Mouse (Mus musculus): ENCODE data around the gene Lrp1.

Gene Lrp1

DNA sequence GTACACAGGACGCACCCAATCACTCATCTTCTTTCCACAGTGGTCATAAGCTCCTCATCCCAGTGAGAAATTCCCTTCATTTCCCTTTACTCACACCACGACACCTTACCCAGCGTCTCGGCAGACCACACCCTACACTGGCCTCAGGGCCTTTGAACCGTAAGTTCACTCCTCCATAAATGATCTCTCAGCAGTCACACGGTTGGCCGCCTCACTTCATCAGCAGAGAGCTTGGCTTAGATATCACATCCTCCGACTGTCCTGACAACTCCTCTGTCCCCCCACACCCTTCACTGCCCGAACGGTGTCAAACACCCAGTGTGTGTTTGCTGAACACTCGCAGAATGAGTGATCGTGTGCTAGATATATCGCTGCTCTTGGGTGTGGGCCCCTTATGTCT is 28.1 kb downstream of the Lrp1 start:
- no peak for DNase-seq (ENCODE audit: low spot score in 2 of 2)

DNA sequence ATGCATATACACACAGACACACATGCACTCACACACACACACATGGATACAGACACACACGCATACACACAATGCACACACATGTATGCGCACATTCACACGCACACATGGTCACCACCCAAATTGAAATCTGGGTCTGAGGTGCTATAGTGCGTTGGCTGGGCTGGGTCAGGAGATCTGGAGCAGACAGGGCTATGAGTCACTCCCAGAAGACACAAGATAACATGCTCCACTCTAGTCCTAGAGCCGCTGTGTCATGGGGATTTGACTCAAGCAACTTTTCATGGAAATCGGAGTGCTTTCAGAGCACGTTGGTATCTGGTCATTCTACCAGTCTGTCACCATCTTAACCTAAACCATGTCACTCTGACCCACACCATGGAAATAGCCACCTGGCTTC is 28.5 kb downstream of the Lrp1 start:
- no peak for DNase-seq (ENCODE audit: low spot score in 2 of 2)

DNA sequence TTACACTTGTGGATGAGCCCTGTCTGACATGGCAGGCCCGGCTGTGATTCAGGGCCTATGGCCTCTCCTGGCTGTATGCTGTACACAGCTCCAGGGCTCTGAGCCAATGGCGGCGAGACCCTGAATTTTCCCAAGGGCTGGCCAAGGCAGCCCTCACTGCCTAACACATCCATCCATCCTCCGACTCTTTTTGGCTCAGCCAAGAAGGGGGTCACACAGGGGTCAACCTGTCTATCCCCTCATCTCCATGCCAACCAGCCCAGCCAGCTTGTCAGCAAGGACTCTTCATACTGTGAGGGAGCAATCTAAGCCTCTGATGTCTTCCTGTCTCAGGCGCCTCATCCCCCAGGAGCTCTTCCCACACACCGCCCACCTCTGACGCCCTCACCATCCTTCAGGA is 29.4 kb downstream of the Lrp1 start:
- DNase-seq (ENCODE audit: low spot score in 2 of 2): no peak

DNA sequence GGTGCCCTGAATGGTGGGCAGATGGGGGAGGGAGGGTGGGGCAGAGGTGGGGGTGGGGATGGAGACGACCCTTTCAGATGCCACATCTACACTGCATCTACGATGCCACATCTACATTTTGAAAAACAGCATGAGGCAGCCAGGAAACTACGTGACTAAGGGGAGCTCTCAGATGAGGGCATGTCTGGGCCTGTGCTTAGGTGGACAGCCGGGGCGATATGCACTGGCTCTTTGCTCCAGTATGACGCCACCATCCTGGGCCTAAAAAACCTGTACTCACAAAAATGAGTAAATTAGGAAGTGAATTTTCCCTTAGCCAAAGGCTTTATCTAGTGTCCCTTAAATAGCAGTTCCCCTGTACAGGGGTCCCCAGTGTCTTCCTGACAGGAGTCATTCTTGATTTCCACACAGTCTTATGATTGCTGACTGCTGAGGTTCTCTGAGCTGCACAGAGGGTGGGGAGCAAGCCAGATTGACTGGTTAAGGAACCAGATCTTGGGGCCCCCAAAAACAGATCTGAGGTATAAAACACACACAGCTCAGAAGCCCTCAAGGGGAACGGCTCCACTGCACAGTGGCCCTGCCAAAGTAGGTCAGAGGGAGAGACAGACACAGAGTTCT is 30.0 kb downstream of the Lrp1 start:
- no peak for DNase-seq (ENCODE audit: low spot score in 2 of 2)

DNA sequence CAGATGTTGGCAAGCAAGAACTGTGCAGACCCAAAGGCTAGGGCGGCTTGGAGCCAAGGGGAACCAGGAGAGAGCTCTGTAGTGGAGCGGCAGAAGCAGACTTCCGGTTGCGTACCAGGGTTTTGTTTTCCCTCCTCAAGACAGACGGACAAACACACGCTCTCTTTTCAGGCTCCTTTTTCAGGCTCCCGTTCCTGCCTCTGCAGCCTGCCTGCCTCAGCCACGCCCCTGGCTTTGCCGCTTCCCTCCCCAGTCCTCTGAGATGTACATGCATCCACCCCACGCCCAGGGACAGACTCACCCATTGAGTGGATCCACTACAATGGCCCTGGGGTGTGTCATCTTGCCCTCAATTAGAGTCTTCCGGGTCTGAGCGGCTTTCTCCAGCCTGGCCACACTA is 30.7 kb downstream of the Lrp1 start:
- DNase-seq (ENCODE audit: low spot score in 2 of 2): no peak

DNA sequence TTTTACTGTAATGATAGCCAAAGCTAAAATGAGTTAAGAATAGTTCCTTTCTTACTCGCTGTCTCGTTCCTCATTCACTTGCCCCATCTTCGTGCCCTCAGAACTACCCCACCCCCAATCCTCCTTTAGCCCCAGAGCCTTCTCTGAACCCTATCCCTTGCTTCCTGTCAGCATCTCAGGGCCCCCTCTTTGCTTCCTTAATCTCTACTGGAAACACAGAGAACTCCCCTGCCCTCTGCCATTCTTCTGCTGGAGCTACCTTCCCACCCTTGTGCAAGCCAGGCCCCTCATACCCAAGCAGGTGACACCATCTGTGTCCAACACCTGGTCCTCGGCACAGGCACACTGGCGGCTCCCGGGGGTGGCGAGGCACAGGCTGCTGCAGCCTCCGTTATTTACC is 33.2 kb downstream of the Lrp1 start:
- DNase-seq (ENCODE audit: low spot score in 2 of 2): no peak

DNA sequence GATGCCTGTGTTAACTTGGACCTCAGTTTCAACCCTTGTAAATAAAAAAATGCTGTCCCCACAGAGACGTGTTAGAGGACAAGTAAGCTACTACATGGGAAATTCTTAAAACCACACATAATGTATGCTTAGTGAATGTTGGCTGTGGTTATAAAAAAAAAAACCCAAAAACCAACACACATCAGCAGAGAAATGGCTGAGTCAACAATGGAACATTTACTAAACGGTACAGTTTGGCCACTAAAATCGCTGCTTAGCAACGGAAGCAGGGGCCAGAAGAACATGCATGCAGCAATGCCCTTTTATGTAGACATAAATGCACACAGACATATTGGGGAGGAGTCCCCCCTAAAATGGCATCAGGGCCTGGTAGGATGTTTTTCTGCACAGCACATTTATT is 34.7 kb downstream of the Lrp1 start:
- DNase-seq (ENCODE audit: low spot score in 2 of 2): no peak

DNA sequence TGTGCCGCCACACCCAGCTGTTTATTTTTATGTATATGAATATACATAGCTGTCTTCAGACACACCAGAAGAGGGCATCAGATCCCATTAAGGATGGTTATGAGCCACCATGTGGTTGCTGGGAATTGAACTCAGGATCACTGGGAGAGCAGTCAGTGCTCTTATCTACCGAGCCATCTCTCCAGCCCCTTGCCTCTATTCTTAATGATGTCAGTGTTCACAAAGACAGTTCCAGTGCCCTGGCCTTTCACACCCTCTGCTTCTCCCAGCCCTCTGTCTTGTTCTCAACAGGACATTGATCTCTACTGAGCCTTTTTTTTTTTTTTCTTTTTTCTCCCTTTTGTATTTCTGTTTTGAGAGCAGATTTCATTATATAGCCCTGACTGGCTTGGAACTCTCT is 35.4 kb downstream of the Lrp1 start:
- DNase-seq (ENCODE audit: low spot score in 2 of 2): no peak

DNA sequence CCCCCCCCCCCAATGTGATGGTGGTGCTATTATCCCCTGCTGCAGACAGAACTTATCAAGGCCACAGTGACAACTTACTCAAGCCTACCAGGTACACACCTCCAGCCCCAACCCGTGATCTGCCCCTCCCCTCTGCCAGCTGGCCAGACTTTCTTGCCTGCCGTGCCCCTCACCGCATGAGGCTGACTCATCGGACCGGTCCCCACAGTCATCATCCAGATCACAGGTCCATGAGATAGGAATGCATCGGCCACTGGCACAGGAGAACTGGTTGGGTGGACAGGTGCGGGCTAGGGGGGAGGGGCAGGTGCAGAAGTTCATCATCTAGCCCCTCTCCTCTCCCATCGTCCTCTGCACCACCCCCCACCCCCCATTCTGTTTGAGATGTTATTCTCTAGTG is 37.3 kb downstream of the Lrp1 start:
- DNase-seq (ENCODE audit: low spot score in 2 of 2): no peak

DNA sequence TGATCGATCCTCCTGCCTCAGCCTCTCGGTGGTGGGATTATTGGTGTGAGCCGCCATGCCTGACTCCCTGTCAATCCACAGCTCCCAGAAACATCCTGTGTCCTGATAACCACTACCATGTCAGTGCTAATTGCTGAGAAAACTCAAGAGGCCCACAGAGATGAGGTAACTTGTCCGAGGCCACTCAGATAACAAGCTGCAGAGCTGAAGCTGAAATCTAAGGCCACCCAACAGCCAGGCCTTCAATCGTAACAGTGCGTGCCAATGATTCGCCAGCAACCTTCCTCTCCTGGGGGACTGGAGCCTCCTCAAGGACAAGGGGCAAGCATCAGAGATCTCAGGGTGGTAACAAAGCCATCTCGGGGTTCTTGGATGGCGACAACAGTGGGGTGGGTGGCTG is 39.7 kb downstream of the Lrp1 start:
- no peak for DNase-seq (ENCODE audit: low spot score in 2 of 2)

DNA sequence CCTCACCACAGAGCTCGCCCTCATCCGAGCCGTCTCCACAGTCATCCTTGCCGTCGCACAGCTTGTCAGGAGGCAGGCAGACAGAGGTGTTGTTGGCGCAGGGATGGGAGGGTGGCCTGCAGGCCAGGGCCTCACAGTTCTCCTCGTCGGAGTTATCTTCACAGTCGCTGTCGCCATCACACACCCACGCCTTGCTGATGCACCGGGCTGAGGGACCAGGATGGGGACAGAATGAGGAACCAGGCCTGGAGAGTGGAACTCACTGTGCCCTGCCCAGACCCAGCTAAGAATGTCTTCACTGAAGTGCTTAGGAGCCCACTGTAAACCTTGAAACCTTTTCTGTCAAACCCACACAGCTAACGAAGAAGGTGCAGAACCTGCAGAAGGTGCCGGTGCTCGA is 43.0 kb downstream of the Lrp1 start:
- DNase-seq (ENCODE audit: low spot score in 2 of 2): no peak

DNA sequence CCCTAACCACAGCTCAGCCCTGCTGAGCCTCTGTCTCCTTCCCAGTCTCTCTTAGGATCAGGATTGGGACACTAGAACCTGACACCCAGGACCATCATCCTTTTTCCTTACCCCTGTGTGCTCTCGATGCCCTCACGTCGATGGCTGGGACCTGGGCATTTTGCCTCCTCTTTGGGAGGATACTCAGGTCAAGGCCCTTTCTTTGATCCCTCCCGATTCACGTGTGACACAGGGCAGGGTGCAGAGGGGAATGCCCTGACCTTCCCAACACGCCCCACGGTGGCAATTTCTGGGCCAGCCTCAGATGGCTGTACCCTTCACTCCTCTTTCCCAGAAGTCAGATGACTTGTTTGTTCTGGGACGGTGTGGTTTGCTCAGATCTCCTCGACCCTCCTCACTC is 43.8 kb downstream of the Lrp1 start:
- DNase-seq (ENCODE audit: low spot score in 2 of 2): no peak

DNA sequence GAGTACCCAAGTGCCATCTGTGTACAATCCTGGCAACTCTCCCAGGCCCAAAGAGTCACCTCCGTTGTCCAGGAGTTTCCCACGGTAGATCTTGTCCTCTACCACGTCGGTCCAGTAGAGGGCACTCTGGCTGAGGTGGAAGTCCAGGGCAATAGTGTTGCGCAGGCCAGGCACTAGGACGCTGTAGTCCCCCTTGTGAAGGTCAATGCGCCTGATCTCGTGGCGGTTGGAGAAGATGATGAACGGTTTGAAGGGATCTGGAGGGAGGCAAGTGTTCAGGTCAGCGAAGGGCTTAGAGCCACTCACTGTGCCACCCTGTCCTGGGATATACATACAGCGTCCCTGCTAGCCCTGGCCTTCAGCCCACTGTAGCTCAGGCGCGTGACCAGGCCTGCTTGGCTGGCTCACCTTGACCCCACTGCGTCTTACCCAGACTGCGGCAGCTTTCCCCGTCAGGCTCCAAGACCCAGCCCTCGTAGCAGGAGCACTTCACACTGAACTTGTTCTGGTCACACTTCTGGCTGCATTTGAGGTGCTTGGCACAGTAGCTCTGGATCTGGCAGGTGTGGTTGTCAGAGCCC is 44.5 kb downstream of the Lrp1 start:
- peak in 1 of 2 experiments; percentile 50 for DNase-seq (ENCODE audit: low spot score in 2 of 2)

DNA sequence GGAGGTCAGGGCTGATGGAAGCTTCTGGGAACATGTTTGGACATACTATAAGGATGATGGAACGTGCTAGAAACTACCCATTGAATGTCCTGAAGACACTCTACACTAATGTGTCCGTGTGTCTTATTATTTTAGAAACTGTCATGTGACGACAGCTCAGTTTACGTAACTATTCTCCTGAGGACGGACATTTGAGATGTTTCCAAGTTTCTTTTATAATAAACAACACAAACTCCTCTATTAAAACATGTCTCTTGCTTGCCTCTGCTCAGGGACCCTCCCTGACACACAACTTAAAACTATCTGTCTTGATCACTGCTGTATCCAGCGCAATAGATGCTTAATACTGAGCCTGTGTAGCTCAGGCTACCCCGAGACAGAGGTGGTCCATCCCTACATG is 45.2 kb downstream of the Lrp1 start:
- DNase-seq (ENCODE audit: low spot score in 2 of 2): no peak

DNA sequence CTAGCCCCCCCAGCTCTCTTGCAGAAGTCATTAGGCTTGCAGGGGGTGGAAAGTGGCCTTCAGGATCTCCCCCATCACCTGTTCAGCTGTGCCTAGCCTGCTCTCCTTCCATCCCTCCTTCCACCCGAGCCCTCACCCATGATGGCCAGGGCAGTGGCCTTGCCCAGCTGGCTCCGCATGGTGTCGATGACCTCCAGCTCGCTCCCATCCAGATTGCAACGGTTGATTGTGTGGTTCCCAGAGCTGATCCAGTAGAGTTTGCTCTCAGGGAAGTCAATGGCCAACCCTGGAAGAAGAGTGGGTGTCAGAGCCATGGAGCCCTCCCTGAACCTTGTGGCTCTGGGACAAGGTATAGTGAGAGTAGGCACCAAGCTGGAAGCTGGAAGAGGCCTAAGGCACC is 48.7 kb downstream of the Lrp1 start:
- DNase-seq (ENCODE audit: low spot score in 2 of 2): no peak

DNA sequence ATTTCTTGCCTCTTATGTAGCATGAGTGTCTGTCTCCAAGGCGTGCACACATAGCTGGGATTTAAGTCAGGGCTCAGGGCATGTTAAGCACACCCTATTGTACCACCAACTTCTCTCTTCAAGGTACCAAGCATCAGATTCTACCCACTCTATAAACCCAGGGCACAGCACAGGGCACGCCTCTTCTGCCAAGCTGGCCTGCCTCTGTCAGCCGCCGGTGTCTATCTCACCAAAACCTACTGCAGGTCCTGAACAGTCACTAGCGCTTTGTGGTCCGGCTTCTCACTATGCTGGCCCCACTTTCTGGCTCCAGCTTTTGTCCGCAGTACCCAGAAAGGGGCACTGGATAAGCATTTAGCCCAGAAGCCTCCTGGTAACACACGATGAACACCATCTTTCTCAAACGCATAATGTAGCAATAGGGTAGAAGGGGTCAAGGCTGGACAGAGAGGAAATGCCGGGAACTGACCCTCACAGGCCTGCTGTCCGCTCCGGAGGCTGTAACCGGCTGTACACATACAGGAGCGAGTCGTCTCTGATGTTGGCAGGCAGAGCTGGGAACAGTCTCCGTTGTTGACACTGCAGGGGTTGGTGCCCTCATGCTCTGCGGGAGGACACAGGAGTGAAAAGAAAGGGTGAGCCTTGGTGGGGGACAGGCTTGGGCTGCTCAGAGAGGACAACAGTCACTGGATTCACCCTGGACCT is 49.9 kb downstream of the Lrp1 start:
- DNase-seq (ENCODE audit: low spot score in 2 of 2): no peak

DNA sequence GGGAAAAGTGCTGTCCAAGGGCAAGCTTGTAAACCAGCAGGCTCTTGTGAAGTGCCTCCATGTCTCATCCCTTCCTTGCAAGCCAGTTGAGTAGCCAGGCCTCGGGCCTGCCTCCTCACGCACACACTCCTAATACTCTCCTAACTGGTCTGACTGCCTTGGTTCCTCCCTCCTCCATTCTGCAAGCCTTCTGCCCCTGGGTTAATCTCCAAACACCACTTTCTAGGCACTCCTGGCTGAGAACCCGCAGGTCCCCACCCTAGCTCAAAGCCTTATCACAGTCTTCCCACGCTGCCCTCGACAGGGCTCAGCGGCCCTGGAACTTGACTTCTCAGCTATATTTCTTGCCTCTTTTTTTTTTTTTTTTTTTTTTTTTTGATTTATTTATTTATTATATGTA is 50.6 kb downstream of the Lrp1 start:
- DNase-seq (ENCODE audit: low spot score in 2 of 2): no peak

DNA sequence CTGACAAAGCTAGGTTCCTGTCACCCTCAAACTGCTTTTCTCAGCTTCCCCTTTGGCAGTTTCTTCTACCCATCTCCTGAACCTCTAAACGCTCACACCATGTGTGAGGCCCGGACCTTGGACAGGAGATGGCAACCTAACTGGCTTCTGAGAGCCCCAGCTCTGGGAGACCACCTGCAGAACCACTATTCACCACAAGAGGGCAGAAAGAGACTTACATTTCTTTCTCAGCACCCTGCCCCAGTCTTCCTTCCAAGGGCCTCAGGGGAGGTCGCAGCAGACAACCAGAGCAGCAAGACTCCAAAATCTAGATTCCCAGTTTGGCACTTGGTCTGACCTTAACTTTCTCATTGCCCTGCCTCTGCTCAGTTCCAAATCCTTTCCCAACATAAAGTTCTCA is 51.5 kb downstream of the Lrp1 start:
- peak in 1 of 2 experiments; percentile 65 for DNase-seq (ENCODE audit: low spot score in 2 of 2)

DNA sequence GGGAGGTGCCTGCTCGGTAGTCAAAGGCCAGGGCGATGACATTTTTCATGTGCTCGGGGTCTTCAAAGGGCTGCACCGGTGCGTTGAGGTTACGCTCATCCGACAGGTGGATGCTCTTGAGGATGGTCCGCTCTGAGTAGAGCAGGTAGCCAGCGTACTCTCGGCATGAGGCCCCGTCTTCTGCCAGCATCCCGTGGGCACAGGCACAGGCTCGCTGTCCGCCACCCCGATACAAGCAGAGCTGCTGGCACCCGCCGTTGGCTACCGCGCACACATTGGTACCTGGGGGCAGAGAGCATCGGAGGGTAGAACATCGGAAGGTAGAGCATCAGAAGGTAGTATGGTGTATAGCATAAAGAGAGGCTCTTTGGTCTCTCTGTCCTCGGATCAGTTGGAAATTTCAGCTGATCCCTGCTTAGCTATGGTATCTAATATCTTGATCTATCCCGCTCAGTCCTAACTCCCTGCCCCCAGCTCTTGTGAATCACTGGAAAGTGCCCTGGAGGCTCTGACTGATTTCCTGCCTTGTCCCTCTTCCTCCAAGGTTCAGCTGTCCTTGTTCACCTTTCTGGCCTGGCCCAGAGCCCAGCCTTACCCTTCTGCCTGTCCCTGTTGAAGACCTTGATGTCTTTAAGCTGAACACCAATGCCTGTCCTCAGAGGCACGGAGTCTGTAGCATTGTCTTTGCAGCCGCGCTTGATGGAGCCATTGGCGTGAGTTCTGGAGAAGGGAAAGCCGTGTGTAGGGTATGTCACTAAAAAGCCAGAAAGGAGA is 54.2 kb downstream of the Lrp1 start:
- DNase-seq (ENCODE audit: low spot score in 2 of 2): no peak

DNA sequence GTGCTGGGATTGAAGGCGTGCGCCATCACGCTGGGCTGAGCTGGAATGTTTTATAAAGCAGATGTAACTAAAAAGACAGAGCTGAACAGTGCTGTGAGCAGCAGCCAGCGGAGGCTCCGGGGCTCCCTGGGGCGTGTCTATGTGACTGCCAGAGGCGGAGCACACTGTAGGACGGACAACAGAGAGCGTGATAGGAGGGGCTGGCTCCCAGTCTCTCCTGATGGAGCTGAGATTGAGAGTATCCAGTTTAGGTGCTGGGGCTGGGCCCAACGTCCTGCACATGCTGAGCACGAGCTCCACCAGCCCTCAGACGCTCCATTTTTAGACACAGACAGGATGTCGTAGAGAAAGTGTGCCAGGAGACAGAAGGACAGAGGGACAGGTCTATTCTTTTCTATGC is 56.6 kb downstream of the Lrp1 start:
- DNase-seq (ENCODE audit: low spot score in 2 of 2): no peak

DNA sequence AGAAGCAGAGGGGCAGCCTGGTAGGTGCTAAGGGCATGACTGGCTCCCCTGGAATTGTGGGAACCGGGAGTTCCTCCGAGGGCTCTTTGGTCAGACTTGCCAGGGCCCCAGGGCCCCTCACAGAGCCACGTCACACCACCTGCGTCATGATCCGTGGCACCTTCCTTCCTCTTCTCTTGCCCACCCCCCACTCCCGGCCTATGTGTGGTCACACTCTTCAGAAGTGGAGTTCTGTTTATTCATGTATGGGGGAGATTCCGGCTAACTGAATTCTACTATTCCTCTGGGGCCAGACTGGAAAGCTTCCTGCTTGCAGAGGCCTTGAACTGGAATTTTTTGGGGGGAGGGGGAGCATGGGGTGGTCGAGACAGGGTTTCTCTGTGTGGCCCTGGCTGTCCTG is 57.1 kb downstream of the Lrp1 start:
- DNase-seq (ENCODE audit: low spot score in 2 of 2): no peak

DNA sequence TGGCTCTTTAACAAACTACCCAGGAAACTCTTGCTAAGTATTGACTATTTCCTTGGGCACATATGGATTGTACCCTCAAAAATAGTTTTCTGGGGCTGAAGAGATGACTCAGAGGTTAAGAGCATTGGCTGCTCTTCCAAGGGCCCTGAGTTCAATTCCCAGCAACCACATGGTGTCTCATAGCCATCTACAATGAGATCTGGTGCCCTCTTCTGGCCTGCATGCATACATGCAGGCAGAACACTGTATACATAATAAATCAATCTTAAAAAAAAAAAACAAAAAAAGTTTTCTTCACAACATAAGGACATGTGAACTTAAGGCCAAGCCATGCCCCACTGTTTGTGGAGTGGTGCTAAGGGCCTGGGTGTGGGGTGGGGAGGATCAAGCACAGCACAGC is 59.8 kb downstream of the Lrp1 start:
- no peak for DNase-seq (ENCODE audit: low spot score in 2 of 2)

DNA sequence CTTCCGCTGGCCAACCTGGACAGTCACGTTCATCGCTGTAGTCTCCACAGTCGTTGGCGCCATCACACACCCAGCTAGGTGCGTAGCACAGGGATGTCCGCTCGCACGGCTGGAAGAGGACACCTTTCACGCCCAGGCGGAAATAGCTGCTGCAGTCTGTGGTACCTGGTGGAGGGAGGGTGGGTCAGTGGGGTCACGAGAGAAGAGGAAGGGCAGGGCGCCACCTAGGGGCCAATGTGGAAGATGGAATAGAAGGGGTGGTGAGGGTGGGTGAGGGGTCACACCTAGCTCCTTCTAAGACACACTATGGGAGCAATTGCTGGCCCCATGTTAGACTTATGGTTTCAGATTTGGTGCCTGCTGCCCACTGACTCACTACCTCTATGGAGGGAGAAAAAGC is 63.6 kb downstream of the Lrp1 start:
- DNase-seq (ENCODE audit: low spot score in 2 of 2): no peak

Data from frontal cortex, postnatal 14 days (tissue).